In the genomic region with DNA sequence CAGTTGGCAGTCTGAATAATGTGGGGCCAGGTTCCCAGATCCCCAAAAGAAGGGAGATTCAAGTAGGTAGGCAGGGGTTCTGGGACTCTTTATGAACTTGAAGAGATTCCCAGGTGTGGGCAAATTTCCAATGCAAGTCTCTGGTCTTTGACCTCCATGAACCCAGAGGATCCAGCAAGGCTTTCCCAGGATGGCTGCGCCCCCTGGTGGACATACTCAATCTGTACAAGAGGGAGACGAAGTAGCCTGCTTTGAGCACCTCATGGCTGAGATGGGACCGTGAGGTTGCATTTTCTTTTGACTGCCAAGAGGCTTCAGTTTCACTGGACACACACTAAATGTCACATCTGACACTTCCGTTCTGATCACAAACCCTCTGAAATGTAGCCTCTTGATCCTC, we compare ENCODE assay signal across 8 mouse cellular contexts. TPM values are rescaled to one million over a fixed set of nuclear protein-coding genes. Genes with fewer than 3 reads are reported as not detected.
DNase-seq lines count a peak whose midpoint lies in the region; ATAC-seq and TF ChIP-seq lines count a peak whose summit lies in the region.
"Had no signal": no experiment of that assay in that cellular context is flagged by ENCODE, and none has a peak within 500 bp of the region (broad histone marks: within the 10 kb centered on the region; RNA-seq: fewer than 3 reads in every experiment).

No protein-coding gene starts in this region.

- no peaks in the 10 kb centered on the region for H3K9me3 ChIP-seq in ES-Bruce4 (replicated peaks; ENCODE audit: control insufficient read depth, insufficient read depth, low read length, poor library complexity, severe bottlenecking)
- no peaks in the 10 kb centered on the region for H3K9me3 ChIP-seq in heart, embryonic 10.5 days
- no peaks in the 10 kb centered on the region for H3K9me3 ChIP-seq in lung, embryonic 16.5 days (ENCODE audit: control insufficient read depth, low read length)
- H3K9me3 ChIP-seq: neural tube, embryonic 12.5 days had no signal

- no peak overlapping the region for H3K4me2 ChIP-seq in lung, embryonic 16.5 days (ENCODE audit: low read depth, low read length)
- H3K4me2 ChIP-seq: neural tube, embryonic 12.5 days had no signal

- no peaks in the 10 kb centered on the region for H3K27me3 ChIP-seq in ES-Bruce4 (ENCODE audit: control insufficient read depth, insufficient read depth, low read length, poor library complexity, severe bottlenecking)
- peaks cover 15% of the 10 kb centered on the region for H3K27me3 ChIP-seq in heart, embryonic 10.5 days (ENCODE audit: insufficient read depth, poor library complexity, severe bottlenecking)
- no peaks in the 10 kb centered on the region for H3K27me3 ChIP-seq in lung, embryonic 16.5 days (ENCODE audit: control insufficient read depth, insufficient read depth, low read depth, low read length)

- H3K4me3 ChIP-seq in ES-Bruce4 (ENCODE audit: low read depth, low read length): no peak overlapping the region
- H3K4me3 ChIP-seq in cortical plate, adult 2 months (ENCODE audit: insufficient read depth, low read length): no peak overlapping the region
- no peak overlapping the region for H3K4me3 ChIP-seq in heart, embryonic 10.5 days
- no peak overlapping the region for H3K4me3 ChIP-seq in lung, embryonic 16.5 days (ENCODE audit: low read length)
- H3K4me3 ChIP-seq: neural tube, embryonic 12.5 days had no signal

- no peaks in the 10 kb centered on the region for H3K36me3 ChIP-seq in ES-Bruce4 (ENCODE audit: control insufficient read depth, insufficient read depth, low read length, poor library complexity, severe bottlenecking)
- H3K36me3 ChIP-seq in heart, embryonic 10.5 days: peaks cover 84% of the 10 kb centered on the region
- H3K36me3 ChIP-seq in lung, embryonic 16.5 days (ENCODE audit: control insufficient read depth, insufficient read depth, low read length): peaks cover 32% of the 10 kb centered on the region
- H3K36me3 ChIP-seq: neural tube, embryonic 12.5 days had no signal

- 5% methylated on average over 4 of the region's 4 CpGs for WGBS in heart, embryonic 10.5 days
- WGBS in lung, embryonic 16.5 days: 8% methylated on average over 4 of the region's 4 CpGs

- DNase-seq in adipocyte (ENCODE audit: low spot score): peak; percentile 86
- peak; percentile 93 for DNase-seq in heart, embryonic 10.5 days (ENCODE audit: low spot score)
- DNase-seq in layer of hippocampus, adult 9-10 months (ENCODE audit: low spot score): peak; percentile 46
- DNase-seq in spleen, adult 12 weeks (ENCODE audit: low spot score): peak; percentile 75

- TF ChIP-seq POLR2A in ES-Bruce4 (IDR thresholded peaks at IDR 0.05; ENCODE audit: insufficient read depth, low read length): no peak
- TF ChIP-seq POLR2A in cortical plate, adult 2 months (IDR thresholded peaks at IDR 0.05; ENCODE audit: extremely low read depth, insufficient read depth, low read length): no peak

- TF ChIP-seq EP300 in ES-Bruce4 (IDR thresholded peaks at IDR 0.05; ENCODE audit: insufficient read depth, low read depth, low read length): no peak

- no peak overlapping the region for H3K9ac ChIP-seq in ES-Bruce4 (ENCODE audit: low read depth, poor library complexity, severe bottlenecking)
- no peak overlapping the region for H3K9ac ChIP-seq in lung, embryonic 16.5 days (ENCODE audit: low read length)
- H3K9ac ChIP-seq: neural tube, embryonic 12.5 days had no signal

- no peak for ATAC-seq in lung, embryonic 16.5 days (ENCODE audit: low read depth)

- H3K4me1 ChIP-seq in ES-Bruce4 (ENCODE audit: control insufficient read depth, insufficient read depth, low read length): no peaks in the 10 kb centered on the region
- H3K4me1 ChIP-seq in cortical plate, adult 2 months (ENCODE audit: control insufficient read depth, insufficient read depth, low read length): no peaks in the 10 kb centered on the region
- peaks cover 55% of the 10 kb centered on the region for H3K4me1 ChIP-seq in heart, embryonic 10.5 days
- H3K4me1 ChIP-seq in lung, embryonic 16.5 days (replicated peaks; ENCODE audit: control insufficient read depth, insufficient read depth, low read length): peaks cover 35% of the 10 kb centered on the region

- no peak overlapping the region for H3K27ac ChIP-seq in ES-Bruce4 (ENCODE audit: insufficient read depth, low read length)
- no peak overlapping the region for H3K27ac ChIP-seq in cortical plate, adult 2 months (ENCODE audit: insufficient read depth, low read length)
- peak overlapping the region; percentile 59; the same call in 1 of the 2 replicates for H3K27ac ChIP-seq in heart, embryonic 10.5 days
- peak overlapping the region; percentile 68 for H3K27ac ChIP-seq in lung, embryonic 16.5 days (ENCODE audit: low read length)
- H3K27ac ChIP-seq: neural tube, embryonic 12.5 days had no signal

- TF ChIP-seq CTCF in ES-Bruce4 (IDR thresholded peaks at IDR 0.05; ENCODE audit: low read depth, low read length): peak; percentile 96
- TF ChIP-seq CTCF in cortical plate, adult 2 months (IDR thresholded peaks at IDR 0.05; ENCODE audit: extremely low read depth, insufficient read depth, low read length): peak; percentile 83

RNA-seq across cellular contexts. Expression of a gene that starts 9.1 kb away (rescaled TPM):
- polyA plus RNA-seq in ES-Bruce4 (2011; ENCODE audit: insufficient read depth, insufficient read length, low read depth, missing spikeins): 5.1 and 5.4 TPM in 2 replicates
- polyA plus RNA-seq in cortical plate, adult 2 months (2012; rRNA removed): 2.1 and 3.0 TPM in 2 replicates
- polyA plus RNA-seq in heart, embryonic 10.5 days (2016; fragmentation: Nextera tagmentation; extraction: Ambion mirVana): 22.0 and 31.0 TPM in 2 replicates
- 18.2 and 18.5 TPM in 2 replicates for polyA plus RNA-seq in lung, embryonic 16.5 days (2015; fragmentation: Nextera tagmentation; extraction: Ambion mirVana)

RNA-seq across cellular contexts. Expression of a gene that starts 14.6 kb away (rescaled TPM):
- 1.0 and 2.6 TPM in 2 replicates for polyA plus RNA-seq in ES-Bruce4 (2011; ENCODE audit: insufficient read depth, insufficient read length, low read depth, missing spikeins)
- 0.06 and 0.10 TPM in 2 replicates for polyA plus RNA-seq in cortical plate, adult 2 months (2012; rRNA removed)
- polyA plus RNA-seq in heart, embryonic 10.5 days (2016; fragmentation: Nextera tagmentation; extraction: Ambion mirVana): 0.69 and 0.79 TPM in 2 replicates
- polyA plus RNA-seq in lung, embryonic 16.5 days (2015; fragmentation: Nextera tagmentation; extraction: Ambion mirVana): 0.15 and 0.73 TPM in 2 replicates

RNA-seq across cellular contexts. Expression of a gene that starts 32.7 kb away (rescaled TPM):
- 3.9 and 4.4 TPM in 2 replicates for polyA plus RNA-seq in ES-Bruce4 (2011; ENCODE audit: insufficient read depth, insufficient read length, low read depth, missing spikeins)
- polyA plus RNA-seq in cortical plate, adult 2 months (2012; rRNA removed): 15.1 and 15.9 TPM in 2 replicates
- 71.3 and 83.4 TPM in 2 replicates for polyA plus RNA-seq in heart, embryonic 10.5 days (2016; fragmentation: Nextera tagmentation; extraction: Ambion mirVana)
- polyA plus RNA-seq in lung, embryonic 16.5 days (2015; fragmentation: Nextera tagmentation; extraction: Ambion mirVana): 49.4 and 49.7 TPM in 2 replicates

RNA-seq across cellular contexts. Expression of a gene that starts 51.6 kb away (rescaled TPM):
- polyA plus RNA-seq in ES-Bruce4 (2011; ENCODE audit: insufficient read depth, insufficient read length, low read depth, missing spikeins): 134 and 150 TPM in 2 replicates
- 108 and 117 TPM in 2 replicates for polyA plus RNA-seq in cortical plate, adult 2 months (2012; rRNA removed)
- polyA plus RNA-seq in heart, embryonic 10.5 days (2016; fragmentation: Nextera tagmentation; extraction: Ambion mirVana): 164 and 190 TPM in 2 replicates
- 150 and 157 TPM in 2 replicates for polyA plus RNA-seq in lung, embryonic 16.5 days (2015; fragmentation: Nextera tagmentation; extraction: Ambion mirVana)

Comparison
In these comparisons a context has a peak if more than half of its experiments do, and no peak if none do; other contexts are left out.
1. H3K27ac ChIP-seq: peak in heart, embryonic 10.5 days (single experiment) and lung, embryonic 16.5 days (single experiment); none in ES-Bruce4 (single experiment) and cortical plate, adult 2 months (single experiment).
2. Peak in every context shown above with its lines, with median percentiles within 50 percentile points of each other: DNase-seq.